Mouse (Mus musculus) heart, postnatal 0 days (tissue): ENCODE data around the gene Elane. TPM values are rescaled to one million over a fixed set of nuclear protein-coding genes. Genes with fewer than 3 reads are reported as not detected.
A peak's percentile ranks its signal among the peaks of the same experiment; 100 is the strongest.

Source experiments
- ATAC-seq: fragments of 200-750 bp; cut with Nextera tagmentation; 2 replicates; pipeline ENCODE4 v1.8.0; 2017; ENCODE audit warnings: low read depth, moderate number of reproducible peaks, moderate library complexity; ENCODE audit not compliant: insufficient read depth
- DNase-seq: peaks from one replicate; pipeline ENCODE4 v3.0.0-alpha.2; 2016; ENCODE audit warnings: low spot score
- H3K27ac ChIP-seq: fragments of 300-500 bp; sonication (generic); 2 replicates; pipeline ENCODE4 v1.5.1; 2014; ENCODE audit warnings: low read depth, mild to moderate bottlenecking
- H3K27me3 ChIP-seq: fragments of 300-500 bp; sonication (generic); 2 replicates; pipeline ENCODE4 v1.6.1; 2014; ENCODE audit warnings: low read length, mixed read lengths; ENCODE audit not compliant: control insufficient read depth, insufficient read depth
- H3K36me3 ChIP-seq: fragments of 300-500 bp; sonication (generic); replicated peaks from 2 replicates; pipeline ENCODE4 v1.6.1; 2014; ENCODE audit warnings: low read length, mixed read lengths; ENCODE audit not compliant: control insufficient read depth, insufficient read depth
- H3K4me1 ChIP-seq: fragments of 300-500 bp; sonication (generic); 2 replicates; pipeline ENCODE4 v1.6.1; 2014; ENCODE audit warnings: antibody characterized with exemption; ENCODE audit not compliant: control insufficient read depth, insufficient read depth
- H3K4me2 ChIP-seq: fragments of 300-500 bp; sonication (generic); 2 replicates; pipeline ENCODE4 v1.6.1; 2014; ENCODE audit warnings: low read depth, mild to moderate bottlenecking, low read length, moderate library complexity
- H3K4me3 ChIP-seq: fragments of 300-500 bp; sonication (generic); 2 replicates; pipeline ENCODE4 v1.5.1; 2014; ENCODE audit warnings: low read depth, low read length
- H3K9ac ChIP-seq: fragments of 300-500 bp; sonication (generic); replicated peaks from 2 replicates; pipeline ENCODE4 v1.6.1; 2014; ENCODE audit warnings: low read depth, low read length, mixed read lengths
- H3K9me3 ChIP-seq: fragments of 300-500 bp; sonication (generic); replicated peaks from 2 replicates; pipeline ENCODE4 v1.6.1; 2016; ENCODE audit warnings: low read length; ENCODE audit not compliant: control insufficient read depth
- CTCF ChIP-seq: IDR thresholded peaks from 2 replicates; pipeline ENCODE4 v1.5.1; 2016; ENCODE audit warnings: antibody characterized with exemption, control low read depth, low read depth
- EP300 ChIP-seq: IDR thresholded peaks from 2 replicates; pipeline ENCODE4 v1.6.1; 2016; ENCODE audit warnings: antibody characterized with exemption, low read depth
- WGBS: fragments of 180-500 bp; shearing (Covaris S2); extraction: QIAGEN DNeasy Blood & Tissue Kit; methylation state at CpG from one replicate; pipeline ENCODE4 v1.1.7; 2014; 5-methylcytosine and 5-hydroxymethylcytosine counted together
- polyA plus RNA-seq: library from polyadenylated mRNA; unstranded; fragments of >200 nt; fragmentation: Nextera tagmentation; extraction: Ambion mirVana; gene quantifications from 2 replicates; pipeline ENCODE4 v1.2.1, GENCODE M21; 2015
- total RNA-seq: library from RNA; depleted of rRNA; stranded (reverse); fragments of >200 nt; gene quantifications from 2 replicates; pipeline ENCODE4 v1.2.3, GENCODE M21; 2014; ENCODE audit warnings: low replicate concordance; rRNA removed

Gene Elane
- total RNA-seq (not detected in 2 replicates), polyA plus RNA-seq (not detected in 2 replicates)

DNA sequence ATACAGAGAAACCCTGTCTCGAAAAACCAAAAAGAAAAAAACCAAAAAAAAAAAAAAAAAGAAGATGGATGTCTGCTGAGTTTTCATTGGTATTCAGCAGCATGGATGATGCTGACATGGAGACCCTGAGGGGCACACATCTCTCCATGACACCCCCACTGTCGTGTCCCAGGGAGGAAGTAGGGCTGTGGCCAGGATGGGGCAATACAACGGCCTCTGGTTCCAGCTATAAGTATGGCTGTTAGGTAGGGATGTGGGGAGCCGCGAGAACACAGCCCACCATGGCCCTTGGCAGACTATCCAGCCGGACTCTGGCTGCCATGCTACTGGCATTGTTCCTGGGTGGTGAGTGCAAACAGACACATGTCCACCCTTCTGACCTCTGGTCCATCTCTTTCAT, at the start of gene Elane:
TSS of gene Elane (plus strand) at position 194 of the 400 bp plus-strand sequence.
- 78% methylated on average over 6 of the region's 6 CpGs for WGBS
- no peak within 1 kb of the TSS for H3K4me3 ChIP-seq
- H3K9ac ChIP-seq: no peak within 1 kb of the TSS
- H3K27me3 ChIP-seq: peaks cover 10% of the 10 kb centered on the region; the same call in 1 of the 2 replicates
- DNase-seq (no peak), ATAC-seq (no peak)
- H3K36me3 ChIP-seq: no peaks in the 10 kb centered on the region
- no peaks in the 10 kb centered on the region for H3K9me3 ChIP-seq
- H3K4me1 ChIP-seq: 0 out of 2 replicates have a peak, but pooled peaks cover 11% of the 10 kb centered on the region
- no peak within 1 kb of the TSS for H3K27ac ChIP-seq
- H3K4me2 ChIP-seq: no peak within 1 kb of the TSS
- no peak for TF ChIP-seq CTCF
- no peak for TF ChIP-seq EP300

DNA sequence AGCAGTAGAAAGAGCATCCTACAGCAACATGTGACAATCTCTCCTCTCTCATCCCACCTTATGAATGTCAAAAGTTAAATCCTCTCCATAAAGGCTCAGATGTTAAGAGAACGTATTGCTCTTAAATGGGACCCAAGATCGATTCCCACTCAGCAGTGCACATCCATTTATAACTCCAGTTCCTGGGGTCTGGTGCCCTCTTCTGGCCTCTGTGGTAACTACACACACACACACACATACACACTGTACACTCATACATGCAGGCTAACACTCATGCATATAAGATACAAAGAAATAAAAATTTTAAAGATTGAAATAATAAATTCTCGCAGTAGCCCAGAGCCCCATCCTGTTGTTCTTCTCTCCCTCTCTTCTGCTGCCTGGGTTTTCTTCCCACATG, 49.1 kb upstream of the Elane start:
- ATAC-seq (no peak), DNase-seq (no peak)
- H3K27ac ChIP-seq: no peak overlapping the region
- H3K9me3 ChIP-seq: no peaks in the 10 kb centered on the region
- H3K4me1 ChIP-seq: 0 out of 2 replicates have a peak, but pooled peaks cover 4% of the 10 kb centered on the region
- no peaks in the 10 kb centered on the region for H3K27me3 ChIP-seq
- 96% methylated on average over 3 of the region's 3 CpGs for WGBS
- no peaks in the 10 kb centered on the region for H3K36me3 ChIP-seq
- TF ChIP-seq CTCF (no peak), EP300 (no peak)
- H3K9ac ChIP-seq: no peak overlapping the region
- H3K4me3 ChIP-seq: no peak overlapping the region
- no peak overlapping the region for H3K4me2 ChIP-seq

DNA sequence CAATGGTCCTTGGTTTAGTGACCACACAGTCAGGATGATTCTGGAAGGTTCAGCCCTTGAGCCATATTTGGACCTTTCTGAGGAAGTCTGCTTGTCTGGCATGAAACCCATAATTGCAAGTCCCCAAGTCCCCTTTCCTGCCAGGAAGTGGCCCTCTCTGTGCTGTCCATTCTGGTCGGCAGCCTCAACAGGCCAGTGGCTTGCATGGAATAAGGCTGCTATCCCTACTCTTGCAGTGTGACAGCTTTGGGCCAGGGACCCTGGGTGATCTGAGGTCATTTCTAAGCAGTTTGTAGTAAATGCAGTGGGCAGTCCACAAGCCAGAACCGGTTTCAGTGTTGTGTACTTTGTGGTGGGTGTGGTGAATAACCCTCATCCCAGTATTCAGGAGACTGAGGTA, 47.9 kb upstream of the Elane start:
- Histone ChIP-seq H3K4me3 (no peak overlapping the region), H3K27ac (no peak overlapping the region), H3K27me3 (no peaks in the 10 kb centered on the region), H3K4me2 (no peak overlapping the region), H3K36me3 (no peaks in the 10 kb centered on the region), H3K4me1 (0 out of 2 replicates have a peak, but pooled peaks cover 6% of the 10 kb centered on the region), H3K9ac (no peak overlapping the region), H3K9me3 (no peaks in the 10 kb centered on the region)
- no peak for TF ChIP-seq EP300
- TF ChIP-seq CTCF: no peak
- DNase-seq: no peak
- 51% methylated on average over 2 of the region's 2 CpGs for WGBS
- ATAC-seq: no peak

DNA sequence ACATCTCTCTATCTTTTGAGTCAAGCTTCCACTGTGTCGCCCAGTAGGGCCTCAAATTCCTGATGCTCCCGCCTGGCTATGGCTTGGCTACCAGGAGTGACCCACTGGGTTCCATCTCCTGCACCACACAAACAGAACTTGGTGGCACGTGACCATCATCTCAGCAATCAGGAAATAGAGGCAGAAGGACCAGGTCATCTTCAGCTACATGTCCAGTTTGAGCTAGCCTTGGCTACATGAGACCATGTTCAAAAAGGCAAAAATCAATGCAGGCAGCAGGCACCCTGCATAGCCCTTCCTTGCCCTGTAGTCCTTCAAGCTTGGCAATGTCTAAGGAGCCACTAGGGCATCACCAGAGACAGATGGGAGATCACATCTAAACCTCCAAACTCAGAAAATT, 46.0 kb upstream of the Elane start:
- 83% methylated on average over 3 of the region's 3 CpGs for WGBS
- H3K4me2 ChIP-seq: peak overlapping the region; percentile 68; the same call in 1 of the 2 replicates
- no peak overlapping the region for H3K4me3 ChIP-seq

DNA sequence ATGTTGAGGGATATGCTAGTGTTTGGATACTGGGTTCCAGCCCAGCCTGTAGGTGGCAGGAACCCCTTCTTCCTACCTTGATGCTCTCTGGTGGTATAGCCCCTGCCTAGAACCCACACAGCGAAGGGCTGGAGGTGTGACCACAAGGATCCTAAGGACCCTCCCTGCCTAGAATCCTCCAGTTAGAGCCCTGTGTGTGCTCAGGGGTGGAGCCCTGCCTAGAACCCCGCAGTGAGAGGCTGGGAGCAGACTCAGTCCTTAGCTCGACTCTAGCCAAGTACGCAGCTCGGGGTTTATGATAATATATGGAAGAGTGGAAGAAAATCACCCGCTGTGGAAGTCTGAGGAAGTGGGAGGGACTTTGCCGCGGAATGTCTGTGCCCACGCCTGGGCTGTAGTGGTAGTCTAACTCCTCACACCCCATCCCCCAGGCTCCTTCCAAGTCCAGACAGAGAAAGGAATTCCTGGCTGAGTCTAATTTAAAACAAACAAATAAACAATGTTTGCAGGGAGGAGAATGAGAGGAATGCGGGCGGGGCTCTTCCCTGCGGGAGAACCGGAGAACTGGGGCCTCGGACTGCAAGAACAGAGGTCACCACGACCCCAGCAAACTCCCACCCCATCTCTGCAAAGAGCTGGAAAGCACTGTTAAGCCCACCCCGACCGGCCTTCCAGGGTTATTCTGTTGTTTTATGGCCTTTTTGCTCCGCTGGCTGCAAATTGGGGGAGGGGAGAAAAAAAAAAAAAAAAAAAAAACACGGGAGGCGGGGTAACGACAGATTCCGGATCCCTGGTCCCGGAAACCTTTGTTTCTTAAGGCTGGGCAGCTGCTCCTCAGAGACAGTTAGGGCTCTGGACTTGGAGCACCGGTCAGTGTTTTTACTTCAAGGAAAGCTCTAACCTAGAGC, 45.1 kb upstream of the Elane start:
- WGBS: 1% methylated on average over 24 of the region's 24 CpGs
- DNase-seq (peak; percentile 88), ATAC-seq (peak; percentile 88)
- Histone ChIP-seq H3K9me3 (no peaks in the 10 kb centered on the region), H3K4me3 (peak overlapping the region; percentile 46), H3K27ac (peak overlapping the region; percentile 85), H3K4me1 (0 out of 2 replicates have a peak, but pooled peaks cover 4% of the 10 kb centered on the region), H3K4me2 (peak overlapping the region; percentile 68), H3K36me3 (no peaks in the 10 kb centered on the region), H3K27me3 (no peaks in the 10 kb centered on the region), H3K9ac (peak overlapping the region; percentile 56)
- TF ChIP-seq CTCF (peak; percentile 30), EP300 (peak; percentile 79)

More for the DNA sequence above, 46.0 kb upstream of the Elane start:
- Histone ChIP-seq H3K27me3 (no peaks in the 10 kb centered on the region), H3K27ac (peak overlapping the region; percentile 85), H3K4me1 (0 out of 2 replicates have a peak, but pooled peaks cover 5% of the 10 kb centered on the region), H3K9me3 (no peaks in the 10 kb centered on the region), H3K9ac (no peak overlapping the region), H3K36me3 (no peaks in the 10 kb centered on the region)
- TF ChIP-seq CTCF (no peak), EP300 (no peak)
- DNase-seq (no peak), ATAC-seq (no peak)
